Mouse (Mus musculus) neural tube, embryonic 13.5 days (tissue): ENCODE results near the gene Gpr62. TPM values are rescaled to one million over a fixed set of nuclear protein-coding genes. Genes with fewer than 3 reads are reported as not detected.

Experiments
- ATAC-seq: fragments of 200-750 bp; cut with Nextera tagmentation; 2 replicates; pipeline ENCODE4 v1.8.0; 2017; ENCODE audit warnings: low read depth, mild to moderate bottlenecking, moderate TSS enrichment, moderate library complexity
- H3K27ac ChIP-seq: fragments of 300-500 bp; sonication (generic); replicated peaks from 2 replicates; pipeline ENCODE4 v1.5.1; 2015; ENCODE audit warnings: moderate library complexity, mild to moderate bottlenecking, inconsistent platforms
- H3K27me3 ChIP-seq: fragments of 300-500 bp; sonication (generic); 2 replicates; pipeline ENCODE4 v1.6.1; 2015; ENCODE audit warnings: mild to moderate bottlenecking, inconsistent platforms
- H3K36me3 ChIP-seq: fragments of 300-500 bp; sonication (generic); 2 replicates; pipeline ENCODE4 v1.6.1; 2015; ENCODE audit warnings: mild to moderate bottlenecking, inconsistent platforms
- H3K4me1 ChIP-seq: fragments of 300-500 bp; sonication (generic); replicated peaks from 2 replicates; pipeline ENCODE4 v1.6.1; 2015; ENCODE audit warnings: inconsistent platforms
- H3K4me2 ChIP-seq: fragments of 300-500 bp; sonication (generic); 2 replicates; pipeline ENCODE4 v1.6.1; 2015; ENCODE audit warnings: inconsistent platforms, mild to moderate bottlenecking, moderate library complexity
- H3K4me3 ChIP-seq: fragments of 300-500 bp; sonication (generic); 2 replicates; pipeline ENCODE4 v1.5.1; 2015; ENCODE audit warnings: mild to moderate bottlenecking, inconsistent platforms
- H3K9ac ChIP-seq: fragments of 300-500 bp; sonication (generic); 2 replicates; pipeline ENCODE4 v1.6.1; 2015; ENCODE audit warnings: moderate library complexity, mild to moderate bottlenecking, inconsistent platforms
- H3K9me3 ChIP-seq: fragments of 300-500 bp; sonication (generic); 2 replicates; pipeline ENCODE4 v1.6.1; 2016; ENCODE audit warnings: inconsistent platforms
- whole genome bisulfite sequencing: fragments of 180-500 bp; shearing (Covaris S2); methylation state at CpG from one replicate; pipeline ENCODE4 v1.1.7; 2015; 5-methylcytosine and 5-hydroxymethylcytosine counted together
- polyA plus RNA-seq: library from polyadenylated mRNA; unstranded; fragments of >200 nt; fragmentation: Nextera tagmentation; extraction: Ambion mirVana; gene quantifications from 2 replicates; pipeline ENCODE4 v1.2.1, GENCODE M21; 2015

The Gpr62 gene
- polyA plus RNA-seq, 1 experiment from 2014 or later, result 0.73 TPM

DNA sequence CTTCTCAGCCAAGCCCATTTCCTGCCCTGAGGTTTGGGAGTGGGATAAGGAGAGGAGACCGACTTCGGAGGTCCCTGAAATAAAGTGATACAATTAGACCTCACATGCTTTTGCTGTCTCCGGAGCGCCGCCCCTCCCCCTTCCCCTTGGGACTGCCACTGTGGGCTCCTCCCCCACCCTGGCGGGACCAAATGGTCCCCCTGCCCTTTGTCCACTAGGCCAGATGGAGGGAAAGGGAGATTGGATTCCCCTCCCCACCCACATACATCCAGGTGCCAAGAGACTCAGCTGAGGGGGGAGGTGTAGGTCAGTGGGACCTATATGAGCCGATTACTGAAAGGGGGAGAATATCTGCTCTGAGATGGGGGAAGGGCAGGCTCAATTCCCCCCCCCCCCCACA, 12.9 kb downstream of the Gpr62 start:
- ATAC-seq, result peak; percentile 12; the same call in 1 of the 2 replicates

DNA sequence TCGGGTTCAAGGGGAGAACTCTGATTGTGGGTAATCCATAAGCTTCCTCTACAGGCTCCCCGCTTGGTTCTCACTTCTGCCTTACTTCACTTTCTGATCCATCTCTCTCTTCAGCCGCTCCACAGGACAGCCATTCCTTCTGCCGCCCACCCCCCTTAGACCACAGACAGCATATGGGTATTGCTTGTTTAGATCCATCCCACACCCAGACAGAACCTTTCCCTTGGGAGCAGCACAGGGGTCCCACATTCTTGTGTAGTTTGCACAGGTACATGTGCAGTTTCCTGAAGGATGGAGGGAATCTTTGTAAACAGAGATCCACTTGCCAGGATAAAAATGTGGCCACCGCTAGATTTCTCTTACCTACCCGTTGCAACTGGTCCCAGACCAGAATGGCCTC, 13.4 kb downstream of the Gpr62 start:
- Histone ChIP-seq H3K4me2 (peak overlapping the region; percentile 100), H3K36me3 (0 out of 2 replicates have a peak, but pooled peaks cover 1% of the 10 kb centered on the region), H3K9ac (peak overlapping the region; percentile 96), H3K27ac (peak overlapping the region; percentile 92), H3K4me3 (peak overlapping the region; percentile 80), H3K4me1 (peaks cover 83% of the 10 kb centered on the region), H3K9me3 (no peaks in the 10 kb centered on the region), H3K27me3 (no peaks in the 10 kb centered on the region)
- 16% methylated on average over 6 of the region's 6 CpGs for WGBS
- ATAC-seq, result no peak

More for the DNA sequence above, 12.9 kb downstream of the Gpr62 start:
- Histone ChIP-seq H3K27me3 (no peaks in the 10 kb centered on the region), H3K4me3 (peak overlapping the region; percentile 80), H3K9me3 (no peaks in the 10 kb centered on the region), H3K36me3 (0 out of 2 replicates have a peak, but pooled peaks cover 6% of the 10 kb centered on the region), H3K4me2 (peak overlapping the region; percentile 100), H3K4me1 (peaks cover 83% of the 10 kb centered on the region), H3K27ac (peak overlapping the region; percentile 92), H3K9ac (peak overlapping the region; percentile 96)
- 0% methylated on average over 7 of the region's 7 CpGs for WGBS

DNA sequence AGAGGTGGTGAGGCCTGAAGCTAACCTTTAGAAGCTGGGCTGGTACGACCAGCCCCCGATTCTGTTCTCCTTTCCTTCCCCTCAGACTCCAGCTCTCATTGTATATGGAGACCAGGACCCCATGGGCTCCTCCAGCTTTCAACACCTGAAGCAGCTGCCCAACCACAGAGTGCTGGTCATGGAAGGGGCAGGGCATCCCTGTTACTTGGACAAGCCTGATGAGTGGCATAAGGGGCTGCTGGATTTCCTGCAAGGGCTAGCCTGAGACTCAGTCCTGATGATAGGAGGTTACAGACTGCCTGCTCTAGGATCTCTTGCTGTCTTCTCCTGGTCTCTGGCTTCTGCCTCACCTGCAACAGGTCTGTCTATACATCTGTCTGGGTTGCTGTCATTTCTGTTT, 13.8 kb downstream of the Gpr62 start:
- 0 out of 2 replicates have a peak overlapping the region, but pooled peaks have one; percentile 100 for H3K4me2 ChIP-seq
- no peaks in the 10 kb centered on the region for H3K36me3 ChIP-seq
- peaks cover 83% of the 10 kb centered on the region for H3K4me1 ChIP-seq
- H3K27me3 ChIP-seq, result no peaks in the 10 kb centered on the region
- WGBS, result 70% methylated on average over 2 of the region's 2 CpGs
- no peak overlapping the region for H3K27ac ChIP-seq
- H3K4me3 ChIP-seq, result no peak overlapping the region
- H3K9me3 ChIP-seq, result no peaks in the 10 kb centered on the region
- H3K9ac ChIP-seq, result no peak overlapping the region
- no peak for ATAC-seq

DNA sequence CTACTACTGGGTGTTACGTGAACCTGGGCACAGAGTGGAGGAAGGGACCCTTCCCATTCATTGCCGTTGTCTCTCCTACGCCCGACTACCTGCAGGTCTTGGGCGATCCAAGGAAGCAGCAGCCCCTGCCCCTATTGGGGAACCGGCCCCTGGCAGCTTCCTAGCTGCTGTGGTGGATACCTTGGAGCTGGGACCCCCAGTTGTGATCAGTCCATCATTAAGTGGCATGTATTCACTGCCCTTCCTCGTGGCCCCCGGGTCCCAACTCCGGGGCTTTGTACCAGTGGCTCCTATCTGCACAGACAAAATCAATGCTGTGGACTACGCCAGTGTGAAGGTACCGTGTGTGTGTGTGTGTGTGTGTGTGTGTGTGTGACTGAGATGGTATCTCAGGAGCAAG, 14.4 kb downstream of the Gpr62 start:
- no peaks in the 10 kb centered on the region for H3K9me3 ChIP-seq
- no peak overlapping the region for H3K9ac ChIP-seq
- peaks cover 82% of the 10 kb centered on the region for H3K4me1 ChIP-seq
- H3K27me3 ChIP-seq, result no peaks in the 10 kb centered on the region
- no peak overlapping the region for H3K4me3 ChIP-seq
- no peak overlapping the region for H3K4me2 ChIP-seq
- WGBS, result 71% methylated on average over 11 of the region's 11 CpGs
- no peak overlapping the region for H3K27ac ChIP-seq
- H3K36me3 ChIP-seq, result no peaks in the 10 kb centered on the region
- ATAC-seq, result no peak

DNA sequence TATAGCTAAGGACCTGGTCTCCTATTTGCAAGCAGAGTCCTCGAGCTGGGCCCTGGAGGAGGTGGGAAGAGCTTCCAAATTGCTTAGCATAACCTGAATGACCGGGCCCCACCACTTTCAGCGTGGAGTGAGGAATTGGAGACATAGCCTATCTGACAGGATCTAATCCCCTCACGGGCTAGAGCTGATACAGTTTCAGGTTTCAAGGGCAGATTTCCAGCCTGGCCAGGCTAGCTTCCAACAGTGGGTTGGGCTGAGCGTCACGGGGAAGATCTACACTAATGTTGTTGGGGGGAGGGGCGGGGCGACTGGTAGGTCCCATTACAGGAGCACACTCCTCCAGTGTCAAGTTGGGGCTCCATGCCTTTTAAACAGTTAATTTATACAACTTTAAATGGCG, 15.1 kb downstream of the Gpr62 start:
- H3K4me2 ChIP-seq, result 0 out of 2 replicates have a peak overlapping the region, but pooled peaks have one; percentile 3

DNA sequence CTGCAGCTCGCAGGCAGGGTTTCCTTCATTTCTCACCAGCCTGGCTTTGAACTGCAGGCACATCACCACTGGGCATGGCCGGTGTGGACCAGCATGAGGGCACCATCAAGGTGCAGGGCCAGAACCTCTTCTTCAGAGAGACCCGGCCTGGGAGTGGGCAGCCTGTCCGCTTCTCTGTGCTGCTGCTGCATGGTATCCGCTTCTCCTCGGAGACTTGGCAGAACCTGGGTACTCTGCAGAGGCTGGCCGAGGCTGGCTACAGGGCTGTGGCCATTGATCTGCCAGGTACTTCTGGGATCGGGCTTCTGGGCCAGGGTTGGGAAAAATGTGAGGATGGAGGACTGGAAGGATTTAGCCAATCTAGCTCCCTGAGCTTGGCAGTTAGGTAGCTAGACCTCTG, 15.8 kb downstream of the Gpr62 start:
- no peaks in the 10 kb centered on the region for H3K36me3 ChIP-seq
- H3K27ac ChIP-seq, result no peak overlapping the region
- H3K9ac ChIP-seq, result peak overlapping the region; percentile 13; the same call in 1 of the 2 replicates
- no peaks in the 10 kb centered on the region for H3K9me3 ChIP-seq
- no peak overlapping the region for H3K4me2 ChIP-seq
- peaks cover 78% of the 10 kb centered on the region for H3K4me1 ChIP-seq
- 91% methylated on average over 8 of the region's 8 CpGs for WGBS
- no peak overlapping the region for H3K4me3 ChIP-seq
- no peak for ATAC-seq
- no peaks in the 10 kb centered on the region for H3K27me3 ChIP-seq

More for the DNA sequence above, 15.1 kb downstream of the Gpr62 start:
- 16% methylated on average over 9 of the region's 9 CpGs for WGBS
- Histone ChIP-seq H3K4me3 (no peak overlapping the region), H3K9me3 (no peaks in the 10 kb centered on the region), H3K27ac (peak overlapping the region; percentile 7; the same call in 1 of the 2 replicates), H3K36me3 (no peaks in the 10 kb centered on the region), H3K4me1 (peaks cover 82% of the 10 kb centered on the region), H3K27me3 (no peaks in the 10 kb centered on the region), H3K9ac (0 out of 2 replicates have a peak overlapping the region, but pooled peaks have one; percentile 13)
- no peak for ATAC-seq

DNA sequence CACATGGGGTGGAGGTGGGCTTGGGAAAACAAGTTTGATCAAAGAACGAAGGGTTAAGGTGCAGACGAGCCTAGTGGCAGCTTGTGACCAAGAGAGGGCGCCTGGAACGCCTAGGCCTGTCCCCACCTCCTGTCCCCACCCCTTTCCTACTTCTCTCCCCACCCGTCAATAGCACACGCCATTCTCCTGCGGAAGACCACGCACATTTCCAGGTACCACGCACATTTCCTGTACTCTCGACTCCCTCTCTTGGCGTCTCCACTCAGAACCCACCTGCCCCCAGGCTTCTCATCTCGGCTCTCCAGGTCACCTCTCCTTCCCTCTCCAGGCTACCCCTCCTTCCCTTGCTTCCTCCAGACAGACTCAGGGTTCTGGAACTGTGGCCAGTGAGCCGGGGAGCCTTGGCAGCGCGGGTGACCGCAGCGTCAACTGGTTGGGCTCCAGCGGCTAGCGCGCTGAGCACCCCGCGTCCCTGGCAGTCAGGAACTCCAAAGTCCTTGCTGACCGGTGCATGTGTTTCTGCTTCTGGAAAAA, 17.2 kb downstream of the Gpr62 start:
- Histone ChIP-seq H3K9ac (peak overlapping the region; percentile 75), H3K4me2 (peak overlapping the region; percentile 77), H3K9me3 (no peaks in the 10 kb centered on the region), H3K4me3 (peak overlapping the region; percentile 43), H3K27ac (peak overlapping the region; percentile 75), H3K36me3 (no peaks in the 10 kb centered on the region), H3K4me1 (peaks cover 71% of the 10 kb centered on the region), H3K27me3 (no peaks in the 10 kb centered on the region)
- 2% methylated on average over 23 of the region's 23 CpGs for WGBS
- peak; percentile 44; the same call in 1 of the 2 replicates for ATAC-seq

DNA sequence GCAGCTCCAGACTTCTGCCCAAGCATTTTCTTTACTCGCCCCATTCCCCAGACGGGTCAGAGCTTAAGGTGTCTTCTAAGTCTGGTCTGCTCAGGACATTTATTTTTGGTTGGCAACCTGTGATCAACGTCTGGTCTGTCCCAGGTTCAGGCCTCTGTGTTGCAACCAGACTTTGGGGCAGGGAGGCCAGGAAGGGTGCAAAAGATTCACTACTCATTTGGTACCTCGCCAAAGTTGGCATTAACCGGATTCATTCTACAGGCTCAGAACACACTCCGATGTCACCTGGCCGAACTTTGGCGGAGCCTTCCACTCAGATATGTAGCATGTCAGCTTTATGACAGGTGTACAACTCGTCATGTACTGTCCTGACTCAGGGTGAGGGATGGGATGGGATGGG, 17.8 kb downstream of the Gpr62 start:
- no peaks in the 10 kb centered on the region for H3K36me3 ChIP-seq
- peaks cover 68% of the 10 kb centered on the region for H3K4me1 ChIP-seq
- H3K4me2 ChIP-seq, result peak overlapping the region; percentile 77
- H3K9me3 ChIP-seq, result no peaks in the 10 kb centered on the region
- ATAC-seq, result peak; percentile 11; the same call in 1 of the 2 replicates
- H3K9ac ChIP-seq, result peak overlapping the region; percentile 80
- peak overlapping the region; percentile 56 for H3K4me3 ChIP-seq
- peak overlapping the region; percentile 75; the same call in 1 of the 2 replicates for H3K27ac ChIP-seq
- WGBS, result 44% methylated on average over 9 of the region's 9 CpGs
- no peaks in the 10 kb centered on the region for H3K27me3 ChIP-seq

DNA sequence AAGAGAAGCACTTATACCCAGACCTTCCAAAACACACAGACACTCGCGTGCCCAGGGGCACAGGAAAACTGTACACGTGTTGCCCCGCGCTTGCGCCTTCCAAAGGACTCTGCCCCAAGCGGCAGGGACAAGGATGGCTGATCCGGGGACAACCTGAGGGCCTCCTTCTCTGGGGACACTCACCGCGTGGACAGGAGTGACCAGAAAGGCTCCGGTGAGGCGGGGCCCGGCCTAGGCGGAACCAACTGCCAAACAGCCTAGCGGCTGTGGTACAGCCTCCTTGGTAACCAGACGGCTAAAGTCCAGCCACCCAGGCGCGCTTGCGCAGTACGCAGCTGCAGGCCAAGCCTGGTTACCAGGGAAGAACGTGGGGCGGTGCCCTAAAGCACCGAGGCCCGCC, 18.4 kb downstream of the Gpr62 start, which contains the start of the genes Abhd14b and Abhd14a:
Gene Abhd14b, plus strand, starts transcription at position 112 of the 400 bp plus-strand sequence.
Gene Abhd14a, minus strand, starts transcription at position 331 of the 400 bp plus-strand sequence.
- H3K9me3 ChIP-seq, result no peaks in the 10 kb centered on the region
- peak within 1 kb of the TSS; percentile 80 for H3K9ac ChIP-seq
- no peaks in the 10 kb centered on the region for H3K36me3 ChIP-seq
- H3K27me3 ChIP-seq, result no peaks in the 10 kb centered on the region
- WGBS, result under 1% methylated on average over 24 of the region's 24 CpGs
- peak within 1 kb of the TSS; percentile 77 for H3K4me2 ChIP-seq
- peaks cover 61% of the 10 kb centered on the region for H3K4me1 ChIP-seq
- H3K4me3 ChIP-seq, result peak within 1 kb of the TSS; percentile 56
- peak; percentile 68 for ATAC-seq
- H3K27ac ChIP-seq, result peak within 1 kb of the TSS; percentile 78

DNA sequence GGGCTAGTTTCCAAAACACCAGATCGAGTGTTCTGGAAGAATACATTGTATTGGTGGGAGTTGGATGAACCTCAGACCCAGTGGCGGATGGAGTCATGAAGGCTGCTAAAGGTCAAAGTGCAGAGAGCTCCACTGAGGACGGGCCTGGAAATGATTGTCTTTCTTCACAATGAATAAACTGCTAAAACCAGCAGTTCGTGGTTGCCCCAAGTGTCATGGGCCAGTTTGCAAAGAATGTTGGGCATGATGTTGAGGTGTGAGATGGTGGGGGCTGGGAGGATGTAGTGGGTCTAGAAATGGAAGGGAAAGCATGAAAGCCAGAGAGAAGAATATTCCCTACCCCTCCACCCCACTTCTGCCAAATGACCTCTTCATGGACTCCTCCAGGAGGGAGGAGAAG, 20.9 kb downstream of the Gpr62 start:
- H3K4me3 ChIP-seq, result no peak overlapping the region
- WGBS, result 78% methylated on average over 4 of the region's 4 CpGs

DNA sequence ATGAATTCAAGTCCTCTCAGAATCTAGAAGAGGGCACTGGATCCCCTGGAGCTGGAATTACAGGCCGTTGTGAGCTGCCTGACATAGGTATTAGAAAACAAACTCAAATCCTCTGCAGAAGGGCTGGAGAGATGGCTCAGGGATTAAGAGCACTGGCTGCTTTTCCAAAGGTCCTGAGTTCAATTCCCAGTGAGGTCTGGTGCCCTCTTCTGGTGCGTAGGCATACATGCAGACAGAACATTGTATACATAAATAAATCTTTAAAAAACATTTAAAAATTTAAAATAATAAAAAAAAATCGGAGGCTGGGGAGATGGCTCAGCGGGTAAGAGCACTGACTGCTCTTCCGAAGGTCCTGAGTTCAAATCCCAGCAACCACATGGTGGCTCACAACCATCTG, 23.1 kb downstream of the Gpr62 start:
- Histone ChIP-seq H3K4me3 (no peak overlapping the region), H3K9me3 (no peaks in the 10 kb centered on the region), H3K4me1 (peaks cover 36% of the 10 kb centered on the region), H3K27me3 (no peaks in the 10 kb centered on the region), H3K27ac (no peak overlapping the region), H3K4me2 (no peak overlapping the region), H3K36me3 (no peaks in the 10 kb centered on the region), H3K9ac (no peak overlapping the region)
- 82% methylated on average over 5 of the region's 5 CpGs for WGBS
- no peak for ATAC-seq

More for the DNA sequence above, 20.9 kb downstream of the Gpr62 start:
- H3K4me1 ChIP-seq, result peaks cover 40% of the 10 kb centered on the region
- H3K4me2 ChIP-seq, result no peak overlapping the region
- no peaks in the 10 kb centered on the region for H3K27me3 ChIP-seq
- no peak overlapping the region for H3K27ac ChIP-seq
- H3K9me3 ChIP-seq, result no peaks in the 10 kb centered on the region
- no peak overlapping the region for H3K9ac ChIP-seq
- H3K36me3 ChIP-seq, result no peaks in the 10 kb centered on the region
- ATAC-seq, result no peak

DNA sequence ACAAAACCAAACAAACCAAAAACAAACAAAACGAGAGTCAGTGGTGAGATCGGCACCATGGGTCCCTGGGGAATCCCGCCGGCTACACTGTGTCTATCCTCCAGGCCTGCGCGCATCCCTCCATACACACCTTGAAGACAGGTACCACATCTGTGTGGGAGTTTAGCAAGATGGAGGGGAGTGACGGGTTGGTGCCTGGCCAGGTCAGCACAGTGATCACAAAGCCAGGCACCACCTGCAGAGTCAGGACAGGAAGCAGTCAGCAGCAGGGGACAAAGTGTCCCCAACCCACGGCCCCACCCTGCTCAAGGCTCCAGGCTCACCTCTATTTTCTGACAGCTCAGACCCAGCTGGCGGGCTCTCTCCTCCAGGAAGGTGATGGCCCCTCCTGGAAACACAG, 29.2 kb downstream of the Gpr62 start:
- H3K36me3 ChIP-seq, result peaks cover 31% of the 10 kb centered on the region
- H3K9ac ChIP-seq, result peak overlapping the region; percentile 26; the same call in 1 of the 2 replicates
- no peak overlapping the region for H3K4me2 ChIP-seq
- no peak overlapping the region for H3K4me3 ChIP-seq
- WGBS, result 89% methylated on average over 9 of the region's 9 CpGs
- no peaks in the 10 kb centered on the region for H3K27me3 ChIP-seq
- no peak overlapping the region for H3K27ac ChIP-seq
- no peaks in the 10 kb centered on the region for H3K9me3 ChIP-seq
- H3K4me1 ChIP-seq, result peaks cover 25% of the 10 kb centered on the region
- ATAC-seq, result no peak
